Mouse (Mus musculus): ENCODE results near the gene Tpm4.
"Not testable (repeated sequence)": the region's sequence is repeated elsewhere in the genome, so short reads cannot be mapped to it uniquely, and the experiment has no call there.

The Tpm4 gene

GRCm38 (mm10) chr8:72134756-72135445 is at the start of gene Tpm4:
Gene Tpm4 (plus strand): TSS chr8:72134975.
- peak; percentile 77 to 78 for DNase-seq

- DNase-seq, result not testable (repeated sequence)
Measured at GRCm38 (mm10) chr8:72087611-72088010, 47.2 kb upstream of the Tpm4 start.

GRCm38 (mm10) chr8:72096721-72097120 is 38.1 kb upstream of the Tpm4 start:
- not testable (repeated sequence) for DNase-seq

- DNase-seq, result peak; percentile 59
Measured at GRCm38 (mm10) chr8:72099377-72100103, 35.2 kb upstream of the Tpm4 start.

GRCm38 (mm10) chr8:72105165-72105564 is 29.6 kb upstream of the Tpm4 start:
- DNase-seq, result no peak

GRCm38 (mm10) chr8:72106740-72107139 is 28.0 kb upstream of the Tpm4 start, which contains the start of gene Olfr374:
Gene Olfr374 (plus strand): TSS chr8:72107040.
- no peak for DNase-seq

GRCm38 (mm10) chr8:72110876-72111275 is 23.9 kb upstream of the Tpm4 start:
- no peak for DNase-seq

- DNase-seq, result no peak
Measured at GRCm38 (mm10) chr8:72112486-72112885, 22.3 kb upstream of the Tpm4 start.

- DNase-seq, result no peak
Measured at GRCm38 (mm10) chr8:72115202-72115601, 19.6 kb upstream of the Tpm4 start.

- DNase-seq, result no peak
Measured at GRCm38 (mm10) chr8:72118616-72119015, 16.2 kb upstream of the Tpm4 start.

GRCm38 (mm10) chr8:72121486-72121885 is 13.3 kb upstream of the Tpm4 start:
- DNase-seq, result peak in 1 of 2 experiments; percentile 33

- DNase-seq, result no peak
Measured at GRCm38 (mm10) chr8:72121997-72122396, 12.8 kb upstream of the Tpm4 start.

- no peak for DNase-seq
Measured at GRCm38 (mm10) chr8:72127834-72128233, 6.9 kb upstream of the Tpm4 start.

- no peak for DNase-seq
Measured at GRCm38 (mm10) chr8:72131251-72131650, 3.5 kb upstream of the Tpm4 start.

GRCm38 (mm10) chr8:72131901-72132300 is 2.9 kb upstream of the Tpm4 start:
- no peak for DNase-seq

GRCm38 (mm10) chr8:72132417-72132816 is 2.4 kb upstream of the Tpm4 start:
- DNase-seq, result peak in 1 of 2 experiments; percentile 33

- DNase-seq, result no peak
Measured at GRCm38 (mm10) chr8:72132891-72133290, 1.9 kb upstream of the Tpm4 start.

GRCm38 (mm10) chr8:72133507-72133906 is 1.3 kb upstream of the Tpm4 start:
- no peak for DNase-seq

GRCm38 (mm10) chr8:72135446-72136301 is 899 bp downstream of the Tpm4 start:
- peak; percentile 66 to 70 for DNase-seq

GRCm38 (mm10) chr8:72136302-72136978 is 1.7 kb downstream of the Tpm4 start:
- DNase-seq, result peak; percentile 86 to 88

- no peak for DNase-seq
Measured at GRCm38 (mm10) chr8:72137431-72137830, 2.7 kb downstream of the Tpm4 start.

- DNase-seq, result no peak
Measured at GRCm38 (mm10) chr8:72138456-72138855, 3.7 kb downstream of the Tpm4 start.

All from lung, adult 18-20 months (tissue).